Mouse (Mus musculus) MN1 (cell line): ENCODE results near the gene Gh.
A peak's percentile ranks its signal among the peaks of the same experiment; 100 is the strongest.
"Not testable (repeated sequence)": the region's sequence is repeated elsewhere in the genome, so short reads cannot be mapped to it uniquely, and the experiment has no call there.

Source experiments
- DNase-seq: peaks from one replicate; pipeline ENCODE4 v3.0.0-alpha.2; 2016; ENCODE audit warnings: low spot score

Gene Gh

GRCm38 (mm10) chr11:106301765-106302164, at the start of gene Gh:
Gene Gh (minus strand): TSS chr11:106301865.
- no peak for DNase-seq

GRCm38 (mm10) chr11:106351253-106351652, 49.6 kb upstream of the Gh start:
- DNase-seq = peak; percentile 36

- peak; percentile 74 for DNase-seq
Measured at GRCm38 (mm10) chr11:106350853-106351252, 49.2 kb upstream of the Gh start.

GRCm38 (mm10) chr11:106349772-106350171, 48.1 kb upstream of the Gh start:
- no peak for DNase-seq

- DNase-seq = no peak
Measured at GRCm38 (mm10) chr11:106344910-106345309, 43.2 kb upstream of the Gh start.

- no peak for DNase-seq
Measured at GRCm38 (mm10) chr11:106340990-106341520, 39.4 kb upstream of the Gh start.

GRCm38 (mm10) chr11:106339323-106339722, 37.7 kb upstream of the Gh start:
- not testable (repeated sequence) for DNase-seq

GRCm38 (mm10) chr11:106338870-106339269, 37.2 kb upstream of the Gh start:
- DNase-seq = no peak

- no peak for DNase-seq
Measured at GRCm38 (mm10) chr11:106338029-106338428, 36.4 kb upstream of the Gh start.

- DNase-seq = no peak
Measured at GRCm38 (mm10) chr11:106334066-106334465, 32.4 kb upstream of the Gh start.

- DNase-seq = no peak
Measured at GRCm38 (mm10) chr11:106332458-106332857, 30.8 kb upstream of the Gh start.

- DNase-seq = peak; percentile 29
Measured at GRCm38 (mm10) chr11:106329682-106330081, 28.0 kb upstream of the Gh start.

- no peak for DNase-seq
Measured at GRCm38 (mm10) chr11:106329128-106329527, 27.5 kb upstream of the Gh start.

- no peak for DNase-seq
Measured at GRCm38 (mm10) chr11:106328521-106328920, 26.9 kb upstream of the Gh start.

- DNase-seq = no peak
Measured at GRCm38 (mm10) chr11:106326475-106326874, 24.8 kb upstream of the Gh start.

- DNase-seq = peak; percentile 67
Measured at GRCm38 (mm10) chr11:106325566-106326206, 24.0 kb upstream of the Gh start.

- no peak for DNase-seq
Measured at GRCm38 (mm10) chr11:106324858-106325257, 23.2 kb upstream of the Gh start.

GRCm38 (mm10) chr11:106318406-106319366, 17.0 kb upstream of the Gh start:
- DNase-seq = peak; percentile 77

GRCm38 (mm10) chr11:106317801-106318200, 16.1 kb upstream of the Gh start:
- DNase-seq = no peak

GRCm38 (mm10) chr11:106316416-106316815, 14.8 kb upstream of the Gh start:
- no peak for DNase-seq

- DNase-seq = no peak
Measured at GRCm38 (mm10) chr11:106314333-106314812, 12.7 kb upstream of the Gh start, which contains the start of gene Cd79b. Gene Cd79b (minus strand): TSS chr11:106314762.

GRCm38 (mm10) chr11:106313533-106313932, 11.9 kb upstream of the Gh start:
- no peak for DNase-seq

GRCm38 (mm10) chr11:106310123-106310522, 8.5 kb upstream of the Gh start:
- no peak for DNase-seq
